Mouse (Mus musculus) cerebellum, adult 2 months (tissue): ENCODE data around the gene Stk4. TPM values are rescaled to one million over a fixed set of nuclear protein-coding genes. Genes with fewer than 3 reads are reported as not detected.
A peak's percentile ranks its signal among the peaks of the same experiment; 100 is the strongest.

Source experiments
- DNase-seq, 2 experiments: peaks; one replicate each; pipeline ENCODE4 v3.0.0; 2021
- H3K27ac ChIP-seq: fragments of 200-500 bp; 2 replicates; pipeline ENCODE4 v1.5.1; 2012; ENCODE audit warnings: low read length, control low read depth, inconsistent platforms; ENCODE audit not compliant: insufficient read depth
- H3K27me3 ChIP-seq: fragments of 200-500 bp; 2 replicates; pipeline ENCODE4 v1.6.1; 2012; ENCODE audit warnings: inconsistent platforms, mild to moderate bottlenecking, low read length, moderate library complexity; ENCODE audit not compliant: control insufficient read depth, insufficient read depth
- H3K4me1 ChIP-seq: fragments of 200-500 bp; 2 replicates; pipeline ENCODE4 v1.6.1; 2011; ENCODE audit warnings: low read length; ENCODE audit not compliant: control insufficient read depth, insufficient read depth
- H3K4me3 ChIP-seq: fragments of 200-500 bp; replicated peaks from 2 replicates; pipeline ENCODE3; 2011; ENCODE audit warnings: mild to moderate bottlenecking, low read depth, low read length, control low read depth; ENCODE audit not compliant: insufficient read depth
- CTCF ChIP-seq: fragments of 200-500 bp; IDR thresholded peaks from 2 replicates; pipeline ENCODE4 v1.5.1; 2011; ENCODE audit warnings: low read depth, mild to moderate bottlenecking, control low read depth, low read length, moderate library complexity, borderline replicate concordance; ENCODE audit not compliant: insufficient read depth
- POLR2A ChIP-seq: fragments of 200-500 bp; IDR thresholded peaks from 2 replicates; pipeline ENCODE4 v1.6.1; 2011; ENCODE audit warnings: low read length, control low read depth, borderline replicate concordance; ENCODE audit not compliant: insufficient read depth
- WGBS: fragments of 180-500 bp; shearing (Covaris S2); methylation state at CpG from one replicate; pipeline ENCODE4 v1.1.7; 2018; 5-methylcytosine and 5-hydroxymethylcytosine counted together
- polyA plus RNA-seq: library from polyadenylated mRNA; depleted of rRNA; stranded (reverse); fragments of >200 nt; gene quantifications from 2 replicates; pipeline ENCODE4 v1.2.3, GENCODE M21; 2012

The Stk4 gene
- polyA plus RNA-seq, 1 experiment, result 17.1 TPM

- Histone ChIP-seq H3K27me3 (no peaks in the 10 kb centered on the region), H3K4me3 (no peak overlapping the region), H3K4me1 (no peaks in the 10 kb centered on the region), H3K27ac (no peak overlapping the region)
- no peak for DNase-seq
- 49% methylated on average over 9 of the region's 9 CpGs for WGBS
- no peak for TF ChIP-seq POLR2A
- TF ChIP-seq CTCF, result no peak
These were observed 114.1 kb downstream of the Stk4 start for GRCm38 (mm10) chr2:164184145-164184719.

- DNase-seq, result no peak
- TF ChIP-seq POLR2A (no peak), CTCF (peak; percentile 54)
- Histone ChIP-seq H3K4me1 (no peaks in the 10 kb centered on the region), H3K27ac (no peak overlapping the region), H3K4me3 (no peak overlapping the region), H3K27me3 (no peaks in the 10 kb centered on the region)
- WGBS, result 24% methylated on average over 5 of the region's 5 CpGs
These were observed 118.6 kb downstream of the Stk4 start for GRCm38 (mm10) chr2:164188722-164189121.

- WGBS, result 80% methylated on average over 6 of the region's 6 CpGs
- no peaks in the 10 kb centered on the region for H3K27me3 ChIP-seq
- TF ChIP-seq POLR2A (no peak), CTCF (no peak)
These were observed 120.5 kb downstream of the Stk4 start, which contains the start of gene Wfdc12 for GRCm38 (mm10) chr2:164190576-164190975. Gene Wfdc12, minus strand, starts transcription at chr2:164190608.

GRCm38 (mm10) chr2:164192279-164192678, 122.2 kb downstream of the Stk4 start:
- no peak overlapping the region for H3K4me3 ChIP-seq
- H3K4me1 ChIP-seq, result no peaks in the 10 kb centered on the region
- no peak overlapping the region for H3K27ac ChIP-seq
- TF ChIP-seq CTCF, result no peak
- DNase-seq, result no peak
- no peaks in the 10 kb centered on the region for H3K27me3 ChIP-seq

More at GRCm38 (mm10) chr2:164190576-164190975, 120.5 kb downstream of the Stk4 start, which contains the start of gene Wfdc12:
- Histone ChIP-seq H3K27ac (no peak within 1 kb of the TSS), H3K4me1 (no peaks in the 10 kb centered on the region), H3K4me3 (no peak within 1 kb of the TSS)
- no peak for DNase-seq

- WGBS, result 71% methylated on average over 5 of the region's 5 CpGs
These were observed 125.0 kb downstream of the Stk4 start for GRCm38 (mm10) chr2:164194959-164195630.

GRCm38 (mm10) chr2:164195971-164196699, 126.0 kb downstream of the Stk4 start:
- DNase-seq, result no peak
- WGBS, result 92% methylated on average over 5 of the region's 5 CpGs
- H3K4me3 ChIP-seq, result no peak overlapping the region
- H3K4me1 ChIP-seq, result no peaks in the 10 kb centered on the region
- TF ChIP-seq POLR2A (no peak), CTCF (no peak)
- H3K27ac ChIP-seq, result no peak overlapping the region
- no peaks in the 10 kb centered on the region for H3K27me3 ChIP-seq

More at GRCm38 (mm10) chr2:164194959-164195630, 125.0 kb downstream of the Stk4 start:
- no peaks in the 10 kb centered on the region for H3K4me1 ChIP-seq
- no peak for DNase-seq
- TF ChIP-seq POLR2A (no peak), CTCF (no peak)
- H3K4me3 ChIP-seq, result no peak overlapping the region
- H3K27ac ChIP-seq, result no peak overlapping the region
- no peaks in the 10 kb centered on the region for H3K27me3 ChIP-seq

- no peak for DNase-seq
- no peak for TF ChIP-seq POLR2A
- Histone ChIP-seq H3K4me1 (no peaks in the 10 kb centered on the region), H3K4me3 (no peak overlapping the region), H3K27ac (no peak overlapping the region), H3K27me3 (no peaks in the 10 kb centered on the region)
- 71% methylated on average over 5 of the region's 5 CpGs for WGBS
These were observed 126.5 kb downstream of the Stk4 start for GRCm38 (mm10) chr2:164196700-164196990.
